Mouse (Mus musculus) cerebellum, adult 11-12 months (tissue): ENCODE measurements around the gene Tgfb3.

Experiments
- DNase-seq: peaks from one replicate; pipeline ENCODE4 v3.0.0; 2022

Tgfb3 gene

GRCm38 (mm10) chr12:86078553-86079201, at the start of gene Tgfb3:
TSS of gene Tgfb3 (minus strand) at chr12:86079041.
- DNase-seq, result peak; percentile 55

GRCm38 (mm10) chr12:86128122-86128521, 49.3 kb upstream of the Tgfb3 start:
- DNase-seq, result no peak

- DNase-seq, result no peak
Measured at GRCm38 (mm10) chr12:86124016-86124415, 45.2 kb upstream of the Tgfb3 start.

GRCm38 (mm10) chr12:86116295-86116835, 37.5 kb upstream of the Tgfb3 start:
- no peak for DNase-seq

GRCm38 (mm10) chr12:86110637-86111036, 31.8 kb upstream of the Tgfb3 start:
- no peak for DNase-seq

- DNase-seq, result no peak
Measured at GRCm38 (mm10) chr12:86109531-86109930, 30.7 kb upstream of the Tgfb3 start.

GRCm38 (mm10) chr12:86107645-86108044, 28.8 kb upstream of the Tgfb3 start:
- no peak for DNase-seq

GRCm38 (mm10) chr12:86106086-86106485, 27.2 kb upstream of the Tgfb3 start:
- no peak for DNase-seq

- DNase-seq, result no peak
Measured at GRCm38 (mm10) chr12:86105546-86105945, 26.7 kb upstream of the Tgfb3 start.

- DNase-seq, result no peak
Measured at GRCm38 (mm10) chr12:86104297-86104696, 25.5 kb upstream of the Tgfb3 start.

- DNase-seq, result no peak
Measured at GRCm38 (mm10) chr12:86103852-86104251, 25.0 kb upstream of the Tgfb3 start.

GRCm38 (mm10) chr12:86103391-86103790, 24.6 kb upstream of the Tgfb3 start:
- DNase-seq, result no peak

GRCm38 (mm10) chr12:86102686-86103085, 23.8 kb upstream of the Tgfb3 start:
- no peak for DNase-seq

GRCm38 (mm10) chr12:86100711-86101110, 21.9 kb upstream of the Tgfb3 start:
- no peak for DNase-seq

- no peak for DNase-seq
Measured at GRCm38 (mm10) chr12:86097781-86098180, 18.9 kb upstream of the Tgfb3 start.

- no peak for DNase-seq
Measured at GRCm38 (mm10) chr12:86095806-86096205, 17.0 kb upstream of the Tgfb3 start.

- no peak for DNase-seq
Measured at GRCm38 (mm10) chr12:86094075-86094474, 15.2 kb upstream of the Tgfb3 start.

GRCm38 (mm10) chr12:86091601-86092132, 12.8 kb upstream of the Tgfb3 start:
- DNase-seq, result peak; percentile 70

GRCm38 (mm10) chr12:86090764-86091163, 11.9 kb upstream of the Tgfb3 start:
- DNase-seq, result no peak

GRCm38 (mm10) chr12:86088042-86088441, 9.2 kb upstream of the Tgfb3 start:
- no peak for DNase-seq

GRCm38 (mm10) chr12:86086550-86086949, 7.7 kb upstream of the Tgfb3 start:
- DNase-seq, result no peak

GRCm38 (mm10) chr12:86085873-86086272, 7.0 kb upstream of the Tgfb3 start:
- no peak for DNase-seq

- DNase-seq, result peak; percentile 82
Measured at GRCm38 (mm10) chr12:86082481-86083012, 3.7 kb upstream of the Tgfb3 start, which contains the start of gene Ift43. TSS of gene Ift43 (plus strand) at chr12:86082541.

GRCm38 (mm10) chr12:86079202-86079667, 394 bp upstream of the Tgfb3 start:
- peak; percentile 92 for DNase-seq
